Mouse (Mus musculus): ENCODE measurements around the gene Crybg2.

DNA sequence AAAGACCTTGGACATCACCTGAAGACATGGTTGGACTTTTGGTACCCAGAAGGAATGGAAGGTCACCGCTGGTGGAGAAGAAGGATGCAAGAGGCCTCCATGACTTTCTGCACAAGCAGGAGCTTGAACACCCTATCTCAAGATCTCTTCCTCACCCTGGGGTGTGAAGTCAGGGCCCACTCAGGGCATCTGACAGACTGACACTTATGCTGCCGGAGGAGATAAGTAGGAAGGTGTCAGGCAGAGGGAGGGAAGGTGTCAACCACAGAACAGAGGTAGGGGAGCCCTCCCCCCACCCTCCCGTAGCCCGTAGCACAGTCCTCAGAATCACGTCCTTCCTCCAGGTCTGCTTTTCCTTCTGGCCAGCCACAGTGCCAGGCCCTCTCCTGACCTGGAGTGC, 13.0 kb upstream of the Crybg2 start:
- no peak for TF ChIP-seq CTCF (IDR thresholded peaks at IDR 0.05)
- TF ChIP-seq EP300 (IDR thresholded peaks at IDR 0.05), result no peak

All from lung, postnatal 0 days (tissue).